Mouse (Mus musculus): ENCODE data around the gene Poldip3. TPM values are rescaled to one million over a fixed set of nuclear protein-coding genes. Genes with fewer than 3 reads are reported as not detected.

Poldip3 gene
- 93.2 and 107 TPM in 2 replicates for polyA plus RNA-seq (2012; rRNA removed)

DNA sequence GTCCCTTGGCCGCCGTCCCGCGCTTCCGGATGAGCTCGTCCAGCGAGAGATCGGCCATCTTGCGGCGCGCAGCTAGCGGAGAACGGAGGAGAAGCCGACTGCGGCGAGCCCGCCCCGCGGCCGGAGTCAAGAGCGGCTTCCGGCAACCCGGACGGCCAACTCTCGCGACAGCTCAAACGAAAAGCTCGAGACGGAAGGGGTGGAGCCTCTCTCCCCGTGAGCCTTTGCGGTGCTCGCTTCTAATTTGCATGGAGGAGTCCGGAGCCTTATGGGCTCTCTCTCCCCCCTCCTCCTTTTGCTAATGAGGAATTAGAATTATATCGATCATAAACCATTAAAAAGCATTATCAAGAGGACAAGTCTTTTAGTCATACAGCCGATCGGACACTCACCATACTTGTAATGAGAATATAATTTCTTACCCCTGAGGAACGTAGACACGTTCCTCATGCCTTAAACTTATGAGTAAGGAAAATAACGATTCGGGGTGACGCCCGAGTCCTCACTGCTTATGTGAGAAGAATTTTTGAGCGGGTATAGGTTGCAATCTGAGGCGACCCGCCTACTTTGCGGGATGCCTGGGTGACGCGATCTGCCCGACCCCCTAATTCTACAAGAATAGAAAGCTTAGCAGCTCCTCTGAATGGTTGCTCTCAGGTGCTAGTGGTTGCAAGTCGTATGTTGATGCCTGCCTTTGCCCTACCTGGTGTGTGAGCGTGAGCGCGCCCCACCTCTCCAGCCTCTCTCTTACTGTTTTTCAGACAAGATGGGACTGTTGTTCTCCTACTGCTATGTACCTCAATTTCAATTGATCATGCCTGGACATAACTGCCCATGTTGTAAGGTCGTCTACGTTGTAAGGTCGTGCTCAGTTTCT is at the start of gene Poldip3:
Gene Poldip3, minus strand, starts transcription at position 189 of the 877 bp plus-strand sequence.

DNA sequence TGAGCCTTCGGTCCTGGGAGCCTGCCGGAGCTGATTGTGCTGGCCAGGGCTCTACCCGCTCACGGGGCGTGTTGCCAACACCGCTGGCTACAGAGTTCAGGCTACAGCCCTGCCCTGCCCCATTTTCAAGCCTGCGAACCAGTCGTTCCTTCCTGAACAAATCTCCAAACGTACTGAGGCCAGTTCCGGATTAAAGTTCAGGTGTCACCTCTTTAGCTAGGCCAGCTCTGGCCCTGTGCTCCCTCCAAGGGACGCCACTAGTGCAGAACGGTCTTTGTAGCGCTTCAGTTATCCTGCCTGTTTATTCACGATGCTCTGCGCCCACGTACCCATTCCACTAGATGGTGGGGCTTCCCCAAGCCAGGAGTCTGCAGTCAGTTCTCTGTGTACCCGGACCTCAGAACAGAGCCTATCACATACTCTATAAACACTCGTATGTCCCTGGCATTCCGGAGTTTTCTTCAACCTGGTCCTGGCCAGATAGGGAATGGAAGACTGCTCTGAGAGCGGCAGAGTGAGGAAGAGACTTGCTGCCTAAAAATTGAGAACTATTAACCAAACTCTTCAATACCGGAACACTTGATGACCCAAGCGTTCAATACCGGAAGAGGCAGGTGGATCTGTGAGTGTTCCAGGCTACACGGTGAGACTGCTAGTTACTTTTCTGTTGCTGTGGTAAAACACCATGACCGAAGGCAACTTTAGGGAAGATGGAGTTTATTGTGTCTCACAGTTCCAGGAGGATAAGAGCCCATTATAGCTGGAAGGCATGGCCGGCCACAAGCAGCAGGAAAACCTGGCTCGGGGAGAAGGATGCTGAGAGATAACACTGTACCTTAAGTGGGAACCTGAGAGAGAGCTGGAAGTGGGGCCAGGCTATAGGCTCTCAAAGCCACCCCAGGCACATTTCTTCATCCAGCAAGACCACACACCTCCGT is 23.6 kb upstream of the Poldip3 start, which contains the start of gene Cyb5r3:
Gene Cyb5r3, minus strand, starts transcription at position 101 of the 938 bp plus-strand sequence.

DNA sequence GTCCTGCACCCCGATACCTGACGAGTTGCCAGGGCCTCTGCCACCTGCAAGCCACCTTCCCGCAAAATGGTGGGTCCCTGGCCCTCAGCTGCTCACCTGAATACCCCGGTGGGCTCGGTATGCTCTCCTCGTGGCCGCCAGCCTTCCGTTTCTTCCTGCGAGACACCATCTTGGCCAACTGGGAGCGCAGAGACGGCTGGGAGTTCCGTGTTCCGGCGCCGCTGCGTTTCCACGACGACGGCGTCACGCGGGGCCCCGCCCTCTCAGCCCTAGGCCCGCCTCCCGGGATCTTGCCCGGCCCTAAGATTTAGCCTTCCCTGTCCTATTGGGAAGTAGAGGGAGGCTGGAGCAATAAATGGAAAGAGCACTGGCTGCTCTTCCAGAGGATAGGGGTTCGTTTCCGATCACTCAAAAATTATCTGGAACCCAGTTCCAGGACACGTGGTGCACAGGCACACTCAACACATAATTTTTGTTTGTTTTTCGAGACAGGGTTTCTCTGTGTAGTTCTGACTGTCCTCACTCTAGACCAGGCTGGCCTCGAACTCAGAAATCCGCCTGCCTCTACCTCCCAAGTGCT is 26.5 kb downstream of the Poldip3 start, which contains the start of gene Rrp7a:
Gene Rrp7a, minus strand, starts transcription at position 236 of the 580 bp plus-strand sequence.

DNA sequence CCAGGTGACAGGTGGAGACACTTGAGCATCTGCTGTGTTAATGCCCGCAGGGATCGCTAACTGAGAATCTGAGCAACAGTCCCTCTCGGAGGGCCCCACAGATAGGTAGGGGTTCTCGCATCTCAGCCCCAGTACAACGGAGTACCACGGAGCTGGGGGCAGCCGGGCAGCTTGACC is 59.9 kb downstream of the Poldip3 start, which contains the start of gene Serhl:
Gene Serhl, plus strand, starts transcription at position 78 of the 177 bp plus-strand sequence.

Other genes with a start within 250 kb of the Poldip3 start
- gene Tcf20, start 161.5 kb downstream of the Poldip3 start, polyA plus RNA-seq (2012; rRNA removed): 25.4 and 31.7 TPM in 2 replicates
- gene Nfam1, start 116.1 kb downstream of the Poldip3 start, polyA plus RNA-seq (2012; rRNA removed): 2.3 and 2.9 TPM in 2 replicates
- gene Serhl, start 59.9 kb downstream of the Poldip3 start, polyA plus RNA-seq (2012; rRNA removed): 22.8 and 27.2 TPM in 2 replicates
- gene Rrp7a, start 26.6 kb downstream of the Poldip3 start, polyA plus RNA-seq (2012; rRNA removed): 71.7 and 86.4 TPM in 2 replicates
- gene Cyb5r3, start 23.2 kb upstream of the Poldip3 start, polyA plus RNA-seq (2012; rRNA removed): 79.8 and 125 TPM in 2 replicates
- gene A4galt, start 102.4 kb upstream of the Poldip3 start, polyA plus RNA-seq (2012; rRNA removed): 0.73 and 1.2 TPM in 2 replicates
- gene Arfgap3, start 200.9 kb upstream of the Poldip3 start, polyA plus RNA-seq (2012; rRNA removed): 21.1 and 24.9 TPM in 2 replicates

Data from central nervous system, embryonic 11.5 days (tissue).